Mouse (Mus musculus): Measurements from ENCODE around the gene Cpeb3.
"Not testable (repeated sequence)": the region's sequence is repeated elsewhere in the genome, so short reads cannot be mapped to it uniquely, and the experiment has no call there.

Gene Cpeb3

GRCm38 (mm10) chr19:37208176-37208755, at the start of gene Cpeb3:
Gene Cpeb3, minus strand, starts transcription at chr19:37208601.
- peak; percentile 12 for DNase-seq (ENCODE audit: low spot score)

GRCm38 (mm10) chr19:37255321-37255720, 46.9 kb upstream of the Cpeb3 start:
- no peak for DNase-seq (ENCODE audit: low spot score)

- DNase-seq (ENCODE audit: low spot score), result no peak
Observed at GRCm38 (mm10) chr19:37252104-37252503, 43.7 kb upstream of the Cpeb3 start.

- DNase-seq (ENCODE audit: low spot score), result no peak
Observed at GRCm38 (mm10) chr19:37248199-37248598, 39.8 kb upstream of the Cpeb3 start.

- no peak for DNase-seq (ENCODE audit: low spot score)
Observed at GRCm38 (mm10) chr19:37246859-37247258, 38.5 kb upstream of the Cpeb3 start.

GRCm38 (mm10) chr19:37242707-37243106, 34.3 kb upstream of the Cpeb3 start:
- no peak for DNase-seq (ENCODE audit: low spot score)

- DNase-seq (ENCODE audit: low spot score), result no peak
Observed at GRCm38 (mm10) chr19:37241201-37241600, 32.8 kb upstream of the Cpeb3 start.

GRCm38 (mm10) chr19:37239096-37239495, 30.7 kb upstream of the Cpeb3 start:
- no peak for DNase-seq (ENCODE audit: low spot score)

GRCm38 (mm10) chr19:37238651-37239050, 30.2 kb upstream of the Cpeb3 start:
- no peak for DNase-seq (ENCODE audit: low spot score)

GRCm38 (mm10) chr19:37237712-37238437, 29.5 kb upstream of the Cpeb3 start:
- no peak for DNase-seq (ENCODE audit: low spot score)

- DNase-seq (ENCODE audit: low spot score), result no peak
Observed at GRCm38 (mm10) chr19:37237306-37237705, 28.9 kb upstream of the Cpeb3 start.

- no peak for DNase-seq (ENCODE audit: low spot score)
Observed at GRCm38 (mm10) chr19:37235818-37236217, 27.4 kb upstream of the Cpeb3 start.

- DNase-seq (ENCODE audit: low spot score), result no peak
Observed at GRCm38 (mm10) chr19:37233561-37234539, 25.4 kb upstream of the Cpeb3 start.

GRCm38 (mm10) chr19:37232598-37232997, 24.2 kb upstream of the Cpeb3 start:
- DNase-seq (ENCODE audit: low spot score), result not testable (repeated sequence)

- DNase-seq (ENCODE audit: low spot score), result no peak
Observed at GRCm38 (mm10) chr19:37225197-37225862, 16.9 kb upstream of the Cpeb3 start.

GRCm38 (mm10) chr19:37214711-37215110, 6.3 kb upstream of the Cpeb3 start:
- no peak for DNase-seq (ENCODE audit: low spot score)

GRCm38 (mm10) chr19:37211416-37211815, 3.0 kb upstream of the Cpeb3 start:
- DNase-seq (ENCODE audit: low spot score), result no peak

GRCm38 (mm10) chr19:37210457-37210856, 2.1 kb upstream of the Cpeb3 start:
- no peak for DNase-seq (ENCODE audit: low spot score)

- DNase-seq (ENCODE audit: low spot score), result no peak
Observed at GRCm38 (mm10) chr19:37209467-37210128, 1.2 kb upstream of the Cpeb3 start.

- DNase-seq (ENCODE audit: low spot score), result no peak
Observed at GRCm38 (mm10) chr19:37208986-37209385, 585 bp upstream of the Cpeb3 start.
